Mouse (Mus musculus) hindbrain, embryonic 13.5 days (tissue): ENCODE data around the gene Vmac. TPM values are rescaled to one million over a fixed set of nuclear protein-coding genes. Genes with fewer than 3 reads are reported as not detected.

Experiments used
- ATAC-seq: fragments of 200-750 bp; cut with Nextera tagmentation; 2 replicates; pipeline ENCODE4 v1.8.0; 2017; ENCODE audit warnings: moderate TSS enrichment; ENCODE audit not compliant: low FRiP score
- H3K27ac ChIP-seq: fragments of 300-500 bp; sonication (generic); 2 replicates; pipeline ENCODE4 v1.5.1; 2015; ENCODE audit warnings: inconsistent platforms, mild to moderate bottlenecking, moderate library complexity
- H3K27me3 ChIP-seq: fragments of 300-500 bp; sonication (generic); 2 replicates; pipeline ENCODE4 v1.6.1; 2015; ENCODE audit warnings: mild to moderate bottlenecking, inconsistent platforms
- H3K36me3 ChIP-seq: fragments of 300-500 bp; sonication (generic); 2 replicates; pipeline ENCODE4 v1.6.1; 2015; ENCODE audit warnings: mild to moderate bottlenecking, inconsistent platforms
- H3K4me1 ChIP-seq: fragments of 300-500 bp; sonication (generic); replicated peaks from 2 replicates; pipeline ENCODE4 v1.6.1; 2015; ENCODE audit warnings: inconsistent platforms
- H3K4me2 ChIP-seq: fragments of 300-500 bp; sonication (generic); 2 replicates; pipeline ENCODE4 v1.6.1; 2015; ENCODE audit warnings: inconsistent platforms, mild to moderate bottlenecking, moderate library complexity
- H3K4me3 ChIP-seq: fragments of 300-500 bp; sonication (generic); 2 replicates; pipeline ENCODE4 v1.5.1; 2015; ENCODE audit warnings: mild to moderate bottlenecking, inconsistent platforms
- H3K9ac ChIP-seq: fragments of 300-500 bp; sonication (generic); 2 replicates; pipeline ENCODE4 v1.6.1; 2015; ENCODE audit warnings: mild to moderate bottlenecking, inconsistent platforms
- H3K9me3 ChIP-seq: fragments of 300-500 bp; sonication (generic); 2 replicates; pipeline ENCODE4 v1.6.1; 2016; ENCODE audit warnings: inconsistent platforms
- WGBS: fragments of 180-500 bp; shearing (Covaris S2); methylation state at CpG from one replicate; pipeline ENCODE4 v1.1.7; 2015; 5-methylcytosine and 5-hydroxymethylcytosine counted together
- polyA plus RNA-seq: library from polyadenylated mRNA; unstranded; fragments of >200 nt; fragmentation: Nextera tagmentation; extraction: Ambion mirVana; gene quantifications from 2 replicates; pipeline ENCODE4 v1.2.1, GENCODE M21; 2015

Gene Vmac
- polyA plus RNA-seq, 1 experiment from 2014 or later: 14.9 TPM

- H3K9me3 ChIP-seq: no peaks in the 10 kb centered on the region
- H3K27me3 ChIP-seq: peaks cover 6% of the 10 kb centered on the region
- H3K27ac ChIP-seq: peak within 1 kb of the TSS; percentile 91
- H3K4me2 ChIP-seq: peak within 1 kb of the TSS; percentile 82
- H3K36me3 ChIP-seq: peaks cover 19% of the 10 kb centered on the region
- peaks cover 46% of the 10 kb centered on the region for H3K4me1 ChIP-seq
- peak within 1 kb of the TSS; percentile 99 for H3K4me3 ChIP-seq
- H3K9ac ChIP-seq: peak within 1 kb of the TSS; percentile 98
- under 1% methylated on average over 56 of the region's 66 CpGs for WGBS
- ATAC-seq: peak; percentile 91
Observed at GRCm38 (mm10) chr17:56672941-56673646, 44.7 kb downstream of the Vmac start, which contains the start of gene Ranbp3. Gene Ranbp3, plus strand, starts transcription at chr17:56673294.

GRCm38 (mm10) chr17:56669766-56670165, 48.1 kb downstream of the Vmac start:
- Histone ChIP-seq H3K27me3 (peaks cover 21% of the 10 kb centered on the region), H3K27ac (no peak overlapping the region), H3K36me3 (no peaks in the 10 kb centered on the region), H3K4me1 (peaks cover 19% of the 10 kb centered on the region), H3K4me2 (no peak overlapping the region), H3K9ac (0 out of 2 replicates have a peak overlapping the region, but pooled peaks have one; percentile 19), H3K9me3 (no peaks in the 10 kb centered on the region), H3K4me3 (no peak overlapping the region)
- WGBS: 87% methylated on average over 8 of the region's 8 CpGs
- no peak for ATAC-seq

- no peak for ATAC-seq
- Histone ChIP-seq H3K4me2 (peak overlapping the region; percentile 72), H3K4me3 (peak overlapping the region; percentile 42), H3K27ac (no peak overlapping the region), H3K9me3 (no peaks in the 10 kb centered on the region), H3K36me3 (no peaks in the 10 kb centered on the region), H3K4me1 (peaks cover 10% of the 10 kb centered on the region), H3K27me3 (peaks cover 21% of the 10 kb centered on the region), H3K9ac (peak overlapping the region; percentile 60; the same call in 1 of the 2 replicates)
- 6% methylated on average over 31 of the region's 31 CpGs for WGBS
Observed at GRCm38 (mm10) chr17:56668384-56669144, 49.3 kb downstream of the Vmac start.

- H3K27ac ChIP-seq: no peak overlapping the region
- no peaks in the 10 kb centered on the region for H3K36me3 ChIP-seq
- H3K4me3 ChIP-seq: no peak overlapping the region
- no peak overlapping the region for H3K9ac ChIP-seq
- H3K9me3 ChIP-seq: no peaks in the 10 kb centered on the region
- no peak overlapping the region for H3K4me2 ChIP-seq
- ATAC-seq: no peak
- H3K4me1 ChIP-seq: peaks cover 9% of the 10 kb centered on the region
- 77% methylated on average over 3 of the region's 3 CpGs for WGBS
- H3K27me3 ChIP-seq: peaks cover 24% of the 10 kb centered on the region
Observed at GRCm38 (mm10) chr17:56667591-56667990, 50.2 kb downstream of the Vmac start.

GRCm38 (mm10) chr17:56666384-56666783, 51.4 kb downstream of the Vmac start:
- Histone ChIP-seq H3K9me3 (no peaks in the 10 kb centered on the region), H3K9ac (no peak overlapping the region), H3K4me1 (peaks cover 6% of the 10 kb centered on the region), H3K36me3 (no peaks in the 10 kb centered on the region), H3K4me2 (no peak overlapping the region), H3K27ac (no peak overlapping the region), H3K4me3 (no peak overlapping the region), H3K27me3 (peaks cover 24% of the 10 kb centered on the region)
- WGBS: 94% methylated on average over 4 of the region's 4 CpGs
- no peak for ATAC-seq

GRCm38 (mm10) chr17:56664333-56664732, 53.5 kb downstream of the Vmac start:
- 4% methylated on average over 10 of the region's 10 CpGs for WGBS
- 0 out of 2 replicates have a peak overlapping the region, but pooled peaks have one; percentile 39 for H3K9ac ChIP-seq
- no peaks in the 10 kb centered on the region for H3K36me3 ChIP-seq
- no peak overlapping the region for H3K27ac ChIP-seq
- peaks cover 6% of the 10 kb centered on the region for H3K4me1 ChIP-seq
- H3K4me2 ChIP-seq: no peak overlapping the region
- no peaks in the 10 kb centered on the region for H3K9me3 ChIP-seq
- H3K4me3 ChIP-seq: no peak overlapping the region
- no peak for ATAC-seq
- H3K27me3 ChIP-seq: peaks cover 24% of the 10 kb centered on the region

Other genes starting within 250 kb of the Vmac start
- 273 TPM in 2 replicates for gene Ptprs, start 241.5 kb downstream of the Vmac start, polyA plus RNA-seq
- gene Znrf4, start 205.6 kb downstream of the Vmac start, polyA plus RNA-seq: not detected in 2 replicates
- gene Gm20219, start 163.6 kb downstream of the Vmac start, polyA plus RNA-seq: 1.2 and 1.8 TPM in 2 replicates
- 76.1 and 76.2 TPM in 2 replicates for gene Safb2, start 133.4 kb downstream of the Vmac start, polyA plus RNA-seq
- gene Safb, start 133.2 kb downstream of the Vmac start, polyA plus RNA-seq: 105 and 113 TPM in 2 replicates
- gene 2410015M20Rik, start 108.3 kb downstream of the Vmac start, polyA plus RNA-seq: 204 and 212 TPM in 2 replicates
- gene Rpl36, start 104.6 kb downstream of the Vmac start, polyA plus RNA-seq: 1,179 and 1,235 TPM in 2 replicates
- 40.6 and 40.8 TPM in 2 replicates for gene Lonp1, start 91.1 kb downstream of the Vmac start, polyA plus RNA-seq
- gene Catsperd, start 89.9 kb downstream of the Vmac start, polyA plus RNA-seq: 2.1 and 2.4 TPM in 2 replicates
- gene Ranbp3, start 44.7 kb downstream of the Vmac start, polyA plus RNA-seq: 99.1 and 102 TPM in 2 replicates
- gene Ndufa11, start 255 bp downstream of the Vmac start, polyA plus RNA-seq: 507 and 515 TPM in 2 replicates
- gene Nrtn, start 39.5 kb upstream of the Vmac start, polyA plus RNA-seq: 0.78 and 1.5 TPM in 2 replicates
- 67.1 and 68.7 TPM in 2 replicates for gene Dus3l, start 46.7 kb upstream of the Vmac start, polyA plus RNA-seq
- 1.0 TPM in 2 replicates for gene Prr22, start 52.2 kb upstream of the Vmac start, polyA plus RNA-seq
- 5.6 and 8.0 TPM in 2 replicates for gene Rfx2, start 113.0 kb upstream of the Vmac start, polyA plus RNA-seq
- 0.06 TPM in 2 replicates for gene Acsbg2, start 156.4 kb upstream of the Vmac start, polyA plus RNA-seq
- gene 1700061G19Rik, start 157.5 kb upstream of the Vmac start, polyA plus RNA-seq: 0.27 and 0.41 TPM in 2 replicates
- gene Mllt1, start 217.4 kb upstream of the Vmac start, polyA plus RNA-seq: 75.1 and 77.5 TPM in 2 replicates